Mouse (Mus musculus) midbrain, embryonic 16.5 days (tissue): Measurements from ENCODE around the gene Spen. TPM values are rescaled to one million over a fixed set of nuclear protein-coding genes. Genes with fewer than 3 reads are reported as not detected.

Experiments used
- ATAC-seq: fragments of 200-750 bp; cut with Nextera tagmentation; 2 replicates; pipeline ENCODE4 v1.8.0; 2017; ENCODE audit warnings: moderate TSS enrichment
- H3K27ac ChIP-seq: fragments of 300-500 bp; sonication (generic); 2 replicates; pipeline ENCODE4 v1.5.1; 2014; ENCODE audit warnings: mild to moderate bottlenecking, low read length, mixed read lengths
- H3K27me3 ChIP-seq: fragments of 300-500 bp; sonication (generic); 2 replicates; pipeline ENCODE4 v1.6.1; 2014; ENCODE audit warnings: low read depth, low read length, mixed read lengths; ENCODE audit not compliant: control insufficient read depth, insufficient read depth
- H3K36me3 ChIP-seq: fragments of 300-500 bp; sonication (generic); 2 replicates; pipeline ENCODE4 v1.6.1; 2014; ENCODE audit warnings: mild to moderate bottlenecking, low read length, moderate library complexity, mixed read lengths; ENCODE audit not compliant: control insufficient read depth, insufficient read depth
- H3K4me1 ChIP-seq: fragments of 300-500 bp; sonication (generic); 2 replicates; pipeline ENCODE4 v1.6.1; 2014; ENCODE audit warnings: mild to moderate bottlenecking, low read length, mixed read lengths; ENCODE audit not compliant: control insufficient read depth, insufficient read depth
- H3K4me2 ChIP-seq: fragments of 300-500 bp; sonication (generic); 2 replicates; pipeline ENCODE4 v1.6.1; 2014; ENCODE audit warnings: mild to moderate bottlenecking, low read length, mixed read lengths
- H3K4me3 ChIP-seq: fragments of 300-500 bp; sonication (generic); 2 replicates; pipeline ENCODE4 v1.5.1; 2014; ENCODE audit warnings: low read depth, mild to moderate bottlenecking, low read length, moderate library complexity, mixed read lengths
- H3K9ac ChIP-seq: fragments of 300-500 bp; sonication (generic); 2 replicates; pipeline ENCODE4 v1.6.1; 2014; ENCODE audit warnings: low read depth, low read length, mixed read lengths
- H3K9me3 ChIP-seq: fragments of 300-500 bp; sonication (generic); replicated peaks from 2 replicates; pipeline ENCODE4 v1.6.1; 2014; ENCODE audit warnings: mild to moderate bottlenecking, low read length, mixed read lengths; ENCODE audit not compliant: control insufficient read depth, poor library complexity, severe bottlenecking
- WGBS: fragments of 180-500 bp; shearing (Covaris S2); extraction: QIAGEN DNeasy Blood & Tissue Kit; methylation state at CpG from one replicate; pipeline ENCODE4 v1.1.7; 2014; 5-methylcytosine and 5-hydroxymethylcytosine counted together
- polyA plus RNA-seq: library from polyadenylated mRNA; unstranded; fragments of >200 nt; fragmentation: Nextera tagmentation; extraction: Ambion mirVana; gene quantifications from 2 replicates; pipeline ENCODE4 v1.2.1, GENCODE M21; 2015

Spen gene
- polyA plus RNA-seq, 1 experiment from 2014 or later = 13.6 TPM

GRCm38 (mm10) chr4:141466289-141466795 lies 72.1 kb downstream of the Spen start:
- H3K27me3 ChIP-seq = no peaks in the 10 kb centered on the region
- no peak overlapping the region for H3K4me2 ChIP-seq
- H3K27ac ChIP-seq = no peak overlapping the region
- no peak overlapping the region for H3K9ac ChIP-seq
- ATAC-seq = no peak
- H3K4me3 ChIP-seq = no peak overlapping the region
- no peaks in the 10 kb centered on the region for H3K9me3 ChIP-seq
- 84% methylated on average over 16 of the region's 16 CpGs for WGBS
- peaks cover 79% of the 10 kb centered on the region for H3K36me3 ChIP-seq
- H3K4me1 ChIP-seq = no peaks in the 10 kb centered on the region

GRCm38 (mm10) chr4:141465512-141466288 lies 72.7 kb downstream of the Spen start:
- H3K4me1 ChIP-seq = no peaks in the 10 kb centered on the region
- H3K36me3 ChIP-seq = peaks cover 73% of the 10 kb centered on the region
- ATAC-seq = no peak
- no peak overlapping the region for H3K4me3 ChIP-seq
- no peak overlapping the region for H3K9ac ChIP-seq
- WGBS = 86% methylated on average over 34 of the region's 34 CpGs
- no peak overlapping the region for H3K4me2 ChIP-seq
- H3K9me3 ChIP-seq = no peaks in the 10 kb centered on the region
- no peaks in the 10 kb centered on the region for H3K27me3 ChIP-seq
- no peak overlapping the region for H3K27ac ChIP-seq

- Histone ChIP-seq H3K4me3 (no peak overlapping the region), H3K27me3 (no peaks in the 10 kb centered on the region), H3K4me2 (no peak overlapping the region), H3K4me1 (no peaks in the 10 kb centered on the region), H3K9me3 (no peaks in the 10 kb centered on the region), H3K36me3 (peaks cover 63% of the 10 kb centered on the region), H3K9ac (no peak overlapping the region), H3K27ac (no peak overlapping the region)
- no peak for ATAC-seq
- WGBS = 79% methylated on average over 16 of the region's 16 CpGs
These were observed 73.7 kb downstream of the Spen start for GRCm38 (mm10) chr4:141464722-141465121.

- no peak overlapping the region for H3K4me3 ChIP-seq
- ATAC-seq = no peak
- peaks cover 53% of the 10 kb centered on the region for H3K36me3 ChIP-seq
- H3K4me2 ChIP-seq = no peak overlapping the region
- no peak overlapping the region for H3K27ac ChIP-seq
- no peaks in the 10 kb centered on the region; the same call in 1 of the 2 replicates for H3K4me1 ChIP-seq
- no peak overlapping the region for H3K9ac ChIP-seq
- H3K9me3 ChIP-seq = no peaks in the 10 kb centered on the region
- 82% methylated on average over 14 of the region's 14 CpGs for WGBS
- H3K27me3 ChIP-seq = no peaks in the 10 kb centered on the region
These were observed 74.9 kb downstream of the Spen start for GRCm38 (mm10) chr4:141463472-141463871.

- Histone ChIP-seq H3K27ac (no peak overlapping the region), H3K4me1 (no peaks in the 10 kb centered on the region; the same call in 1 of the 2 replicates)
These were observed 76.8 kb downstream of the Spen start for GRCm38 (mm10) chr4:141461576-141461975.

GRCm38 (mm10) chr4:141461088-141461487 lies 77.3 kb downstream of the Spen start:
- no peak for ATAC-seq
- Histone ChIP-seq H3K36me3 (peaks cover 35% of the 10 kb centered on the region), H3K27ac (no peak overlapping the region), H3K27me3 (no peaks in the 10 kb centered on the region), H3K9ac (no peak overlapping the region), H3K4me2 (no peak overlapping the region), H3K9me3 (no peaks in the 10 kb centered on the region), H3K4me3 (no peak overlapping the region), H3K4me1 (no peaks in the 10 kb centered on the region; the same call in 1 of the 2 replicates)
- WGBS = 19% methylated on average over 12 of the region's 12 CpGs

More at GRCm38 (mm10) chr4:141461576-141461975, 76.8 kb downstream of the Spen start:
- WGBS = 83% methylated on average over 12 of the region's 12 CpGs
- Histone ChIP-seq H3K4me3 (no peak overlapping the region), H3K27me3 (no peaks in the 10 kb centered on the region), H3K9me3 (no peaks in the 10 kb centered on the region), H3K9ac (no peak overlapping the region), H3K4me2 (no peak overlapping the region), H3K36me3 (peaks cover 39% of the 10 kb centered on the region)
- ATAC-seq = no peak

- Histone ChIP-seq H3K4me3 (no peak overlapping the region), H3K27me3 (no peaks in the 10 kb centered on the region), H3K9me3 (no peaks in the 10 kb centered on the region), H3K27ac (no peak overlapping the region), H3K4me2 (no peak overlapping the region), H3K4me1 (no peaks in the 10 kb centered on the region; the same call in 1 of the 2 replicates), H3K36me3 (peaks cover 30% of the 10 kb centered on the region), H3K9ac (no peak overlapping the region)
- 92% methylated on average over 4 of the region's 4 CpGs for WGBS
- ATAC-seq = no peak
These were observed 77.9 kb downstream of the Spen start for GRCm38 (mm10) chr4:141460481-141460880.

GRCm38 (mm10) chr4:141459766-141460165 lies 78.6 kb downstream of the Spen start:
- Histone ChIP-seq H3K27me3 (no peaks in the 10 kb centered on the region), H3K4me2 (no peak overlapping the region), H3K9ac (no peak overlapping the region), H3K9me3 (no peaks in the 10 kb centered on the region), H3K27ac (no peak overlapping the region), H3K4me1 (no peaks in the 10 kb centered on the region; the same call in 1 of the 2 replicates), H3K36me3 (peaks cover 23% of the 10 kb centered on the region), H3K4me3 (no peak overlapping the region)
- ATAC-seq = no peak
- 86% methylated on average over 9 of the region's 9 CpGs for WGBS

GRCm38 (mm10) chr4:141458888-141459287 lies 79.5 kb downstream of the Spen start:
- WGBS = 57% methylated on average over 3 of the region's 3 CpGs
- Histone ChIP-seq H3K27me3 (no peaks in the 10 kb centered on the region), H3K36me3 (peaks cover 14% of the 10 kb centered on the region; the same call in 1 of the 2 replicates), H3K9ac (no peak overlapping the region), H3K4me2 (no peak overlapping the region), H3K9me3 (no peaks in the 10 kb centered on the region), H3K4me3 (no peak overlapping the region), H3K27ac (no peak overlapping the region), H3K4me1 (no peaks in the 10 kb centered on the region; the same call in 1 of the 2 replicates)
- ATAC-seq = no peak
